Mouse (Mus musculus) forebrain, embryonic 14.5 days (tissue): Measurements from ENCODE around the gene Usp17ld. TPM values are rescaled to one million over a fixed set of nuclear protein-coding genes. Genes with fewer than 3 reads are reported as not detected.
"Not testable (repeated sequence)": the region's sequence is repeated elsewhere in the genome, so short reads cannot be mapped to it uniquely, and the experiment has no call there.

ENCODE experiments used
- ATAC-seq: fragments of 200-750 bp; cut with Nextera tagmentation; 2 replicates; pipeline ENCODE4 v1.8.0; 2017; ENCODE audit warnings: mild to moderate bottlenecking, moderate library complexity
- DNase-seq: peaks from one replicate; pipeline ENCODE4 v3.0.0-alpha.2; 2015; ENCODE audit warnings: low spot score
- H3K27ac ChIP-seq: fragments of 300-500 bp; sonication (generic); 2 replicates; pipeline ENCODE4 v1.5.1; 2014; ENCODE audit warnings: low read depth, mild to moderate bottlenecking, control low read depth, low read length, moderate library complexity
- H3K27me3 ChIP-seq: fragments of 300-500 bp; sonication (generic); replicated peaks from 2 replicates; pipeline ENCODE4 v1.6.1; 2014; ENCODE audit warnings: low read length, control low read depth, mixed read lengths; ENCODE audit not compliant: control insufficient read depth, insufficient read depth
- H3K36me3 ChIP-seq: fragments of 300-500 bp; sonication (generic); 2 replicates; pipeline ENCODE4 v1.6.1; 2014; ENCODE audit warnings: low read length, control low read depth; ENCODE audit not compliant: control insufficient read depth, insufficient read depth
- H3K4me1 ChIP-seq: fragments of 300-500 bp; sonication (generic); 2 replicates; pipeline ENCODE4 v1.6.1; 2014; ENCODE audit warnings: antibody characterized with exemption, low read length, control low read depth; ENCODE audit not compliant: control insufficient read depth, insufficient read depth
- H3K4me2 ChIP-seq: fragments of 300-500 bp; sonication (generic); 2 replicates; pipeline ENCODE4 v1.6.1; 2014; ENCODE audit warnings: mild to moderate bottlenecking, control low read depth, low read length
- H3K4me3 ChIP-seq: fragments of 300-500 bp; sonication (generic); 2 replicates; pipeline ENCODE4 v1.5.1; 2014; ENCODE audit warnings: low read depth, low read length, control low read depth
- H3K9ac ChIP-seq: fragments of 300-500 bp; sonication (generic); 2 replicates; pipeline ENCODE4 v1.6.1; 2014; ENCODE audit warnings: mild to moderate bottlenecking, low read length, control low read depth, moderate library complexity
- H3K9me3 ChIP-seq: fragments of 300-500 bp; sonication (generic); replicated peaks from 2 replicates; pipeline ENCODE4 v1.6.1; 2016; ENCODE audit warnings: low read length, control low read depth, mixed read lengths; ENCODE audit not compliant: control insufficient read depth
- WGBS: fragments of 180-500 bp; shearing (Covaris S2); extraction: QIAGEN DNeasy Blood & Tissue Kit; methylation state at CpG from one replicate; pipeline ENCODE4 v1.1.7; 2014; 5-methylcytosine and 5-hydroxymethylcytosine counted together
- microRNA-seq: library from miRNA; unstranded; fragments of <30 nt; microRNA quantifications from one replicate; pipeline ENCODE4, GENCODE M21; 2016
- polyA plus RNA-seq: library from polyadenylated mRNA; unstranded; fragments of >200 nt; fragmentation: Nextera tagmentation; extraction: Ambion mirVana; gene quantifications from 2 replicates; pipeline ENCODE4 v1.2.1, GENCODE M21; 2014

Gene Usp17ld
- not detected in 2 replicates for polyA plus RNA-seq

DNA sequence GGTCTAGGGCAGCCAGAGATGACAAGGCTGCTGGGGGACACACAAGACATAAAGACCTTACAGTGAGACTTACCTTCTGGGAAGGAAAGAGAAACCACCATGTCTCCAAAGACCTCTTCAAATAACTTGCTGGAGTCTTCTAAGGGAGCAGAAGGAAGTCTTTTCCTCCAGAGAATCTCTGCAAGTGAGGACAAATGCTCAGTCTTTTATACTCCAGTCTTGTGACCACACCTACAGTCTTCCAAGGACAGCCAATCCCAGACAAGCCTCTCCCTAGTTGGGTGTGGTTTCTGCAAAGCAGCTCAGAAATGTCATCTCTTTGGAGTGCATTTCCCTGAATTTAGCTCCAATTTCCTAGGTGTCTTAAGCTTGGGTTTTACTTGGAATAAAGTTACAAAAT lies at the start of gene Usp17ld:
Gene Usp17ld, minus strand, starts transcription at position 101 of the 400 bp plus-strand sequence.
- not testable (repeated sequence) for DNase-seq, H3K9me3 ChIP-seq, H3K27ac ChIP-seq, H3K4me3 ChIP-seq, H3K4me1 ChIP-seq, H3K9ac ChIP-seq, H3K36me3 ChIP-seq, ATAC-seq, H3K4me2 ChIP-seq, H3K27me3 ChIP-seq

GRCm38 (mm10) chr7:103216696-103217095 lies 35.6 kb downstream of the Usp17ld start, which contains the start of gene Olfr594:
Gene Olfr594, plus strand, starts transcription at chr7:103216996.
- ATAC-seq (no peak), DNase-seq (no peak)
- H3K9ac ChIP-seq: no peak within 1 kb of the TSS
- no peaks in the 10 kb centered on the region for H3K36me3 ChIP-seq
- no peaks in the 10 kb centered on the region for H3K4me1 ChIP-seq
- H3K27ac ChIP-seq: no peak within 1 kb of the TSS
- no peaks in the 10 kb centered on the region for H3K9me3 ChIP-seq
- no peaks in the 10 kb centered on the region for H3K27me3 ChIP-seq
- H3K4me3 ChIP-seq: no peak within 1 kb of the TSS
- H3K4me2 ChIP-seq: no peak within 1 kb of the TSS

GRCm38 (mm10) chr7:103212050-103212449 lies 40.3 kb downstream of the Usp17ld start:
- not testable (repeated sequence) for H3K9me3 ChIP-seq, H3K27ac ChIP-seq, ATAC-seq, H3K4me2 ChIP-seq, DNase-seq, H3K9ac ChIP-seq, H3K4me3 ChIP-seq, H3K27me3 ChIP-seq, H3K4me1 ChIP-seq, H3K36me3 ChIP-seq
- WGBS: 93% methylated on average over 5 of the region's 5 CpGs

DNA sequence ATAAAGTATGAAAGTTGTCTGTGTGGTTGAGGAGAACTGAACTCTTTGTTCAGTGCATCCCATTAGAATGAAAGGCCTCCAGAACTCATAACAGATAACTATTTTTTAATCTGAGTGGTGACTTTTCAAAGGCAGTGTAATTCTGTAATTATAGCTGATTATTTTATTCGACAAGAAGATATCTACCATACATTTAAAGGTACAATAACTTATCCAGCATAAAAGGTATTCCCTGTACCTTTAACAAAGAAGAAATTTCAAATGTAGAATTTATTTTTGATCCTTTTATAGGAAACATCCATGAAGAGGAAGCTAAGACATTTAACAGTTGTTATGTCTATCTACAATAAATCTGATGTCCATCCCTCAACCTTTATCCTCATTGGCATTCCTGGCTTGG lies 40.7 kb downstream of the Usp17ld start, which contains the start of gene Olfr593:
Gene Olfr593, plus strand, starts transcription at position 301 of the 400 bp plus-strand sequence.
- H3K9me3 ChIP-seq: no peaks in the 10 kb centered on the region
- H3K4me1 ChIP-seq: no peaks in the 10 kb centered on the region
- no peak within 1 kb of the TSS for H3K4me2 ChIP-seq
- H3K9ac ChIP-seq: no peak within 1 kb of the TSS
- H3K36me3 ChIP-seq: no peaks in the 10 kb centered on the region
- H3K4me3 ChIP-seq: no peak within 1 kb of the TSS
- H3K27me3 ChIP-seq: no peaks in the 10 kb centered on the region
- WGBS: 74% methylated on average over 1 of the region's 1 CpGs
- no peak for DNase-seq
- no peak within 1 kb of the TSS for H3K27ac ChIP-seq
- ATAC-seq: no peak

Small RNA genes lying within 50 kb of the gene (microRNA-seq; reads per million reads assigned to microRNA genes)
- gene Gm23550 (not detected), gene Gm25171 (not detected)

Other genes with a start within 250 kb of the Usp17ld start
- not detected in 2 replicates for gene Olfr582, start 214.5 kb downstream of the Usp17ld start, polyA plus RNA-seq
- gene Olfr583, start 201.2 kb downstream of the Usp17ld start, polyA plus RNA-seq: not detected in 2 replicates
- gene Olfr584, start 170.6 kb downstream of the Usp17ld start, polyA plus RNA-seq: not detected in 2 replicates
- gene Olfr585, start 154.8 kb downstream of the Usp17ld start, polyA plus RNA-seq: not detected in 2 replicates
- gene Olfr586, start 126.9 kb downstream of the Usp17ld start, polyA plus RNA-seq: not detected in 2 replicates
- not detected in 2 replicates for gene Olfr588-ps1, start 111.6 kb downstream of the Usp17ld start, polyA plus RNA-seq
- not detected in 2 replicates for gene Olfr589, start 96.1 kb downstream of the Usp17ld start, polyA plus RNA-seq
- gene Olfr591, start 74.2 kb downstream of the Usp17ld start, polyA plus RNA-seq: not detected in 2 replicates
- not detected in 2 replicates for gene Olfr592, start 67.7 kb downstream of the Usp17ld start, polyA plus RNA-seq
- gene Olfr593, start 40.6 kb downstream of the Usp17ld start, polyA plus RNA-seq: not detected in 2 replicates
- gene Olfr594, start 35.5 kb downstream of the Usp17ld start, polyA plus RNA-seq: not detected in 2 replicates
- not detected in 2 replicates for gene Olfr596, start 53.1 kb upstream of the Usp17ld start, polyA plus RNA-seq
- not detected in 2 replicates for gene Olfr597, start 63.8 kb upstream of the Usp17ld start, polyA plus RNA-seq
- not detected in 2 replicates for gene Olfr598, start 71.1 kb upstream of the Usp17ld start, polyA plus RNA-seq
- gene Olfr599, start 83.4 kb upstream of the Usp17ld start, polyA plus RNA-seq: not detected in 2 replicates
- not detected in 2 replicates for gene Olfr600, start 97.2 kb upstream of the Usp17ld start, polyA plus RNA-seq
- not detected in 2 replicates for gene Olfr601, start 110.2 kb upstream of the Usp17ld start, polyA plus RNA-seq
- gene Olfr603, start 133.7 kb upstream of the Usp17ld start, polyA plus RNA-seq: not detected in 2 replicates
- not detected in 2 replicates for gene Usp17lc, start 162.6 kb upstream of the Usp17ld start, polyA plus RNA-seq
- not detected in 2 replicates for gene Olfr605, start 192.9 kb upstream of the Usp17ld start, polyA plus RNA-seq
- not detected in 2 replicates for gene Olfr606, start 196.5 kb upstream of the Usp17ld start, polyA plus RNA-seq
- not detected in 2 replicates for gene Olfr607, start 211.6 kb upstream of the Usp17ld start, polyA plus RNA-seq
- not detected in 2 replicates for gene Olfr608, start 217.4 kb upstream of the Usp17ld start, polyA plus RNA-seq
- not detected in 2 replicates for gene Olfr609, start 245.6 kb upstream of the Usp17ld start, polyA plus RNA-seq